Mouse (Mus musculus) subcutaneous adipose tissue, adult 2 months (tissue): Measurements from ENCODE around the gene Gm13762. TPM values are rescaled to one million over a fixed set of nuclear protein-coding genes. Genes with fewer than 3 reads are reported as not detected.

Experiments
- polyA plus RNA-seq: library from polyadenylated mRNA; depleted of rRNA; stranded (reverse); fragments of >200 nt; gene quantifications from 2 replicates; pipeline ENCODE4 v1.2.3, GENCODE M21; 2012; ENCODE audit warnings: low replicate concordance; rRNA removed

The Gm13762 gene
- polyA plus RNA-seq = not detected in 2 replicates

GRCm38 (mm10) chr2:88980181-88980580, at the start of gene Gm13762:
Gene Gm13762 (minus strand): TSS chr2:88980281.

GRCm38 (mm10) chr2:89018240-89018639, 38.2 kb upstream of the Gm13762 start, which contains the start of gene Olfr1216:
Gene Olfr1216 (minus strand): TSS chr2:89018340.

GRCm38 (mm10) chr2:89006873-89007272, 26.8 kb upstream of the Gm13762 start, which contains the start of gene Olfr1215:
Gene Olfr1215 (minus strand): TSS chr2:89006973.

GRCm38 (mm10) chr2:88992553-88992952, 12.5 kb upstream of the Gm13762 start, which contains the start of gene Olfr1214:
Gene Olfr1214 (minus strand): TSS chr2:88992653.

GRCm38 (mm10) chr2:88953669-88954068, 26.4 kb downstream of the Gm13762 start, which contains the start of gene Olfr1212:
Gene Olfr1212 (plus strand): TSS chr2:88953969.

GRCm38 (mm10) chr2:88938011-88938410, 42.1 kb downstream of the Gm13762 start, which contains the start of gene Olfr1211:
Gene Olfr1211 (minus strand): TSS chr2:88938111.

Other genes starting within 250 kb of the Gm13762 start
- gene Olfr1197, start 247.9 kb downstream of the Gm13762 start, polyA plus RNA-seq = not detected in 2 replicates
- gene Olfr1198, start 228.9 kb downstream of the Gm13762 start, polyA plus RNA-seq = not detected in 2 replicates
- gene Olfr1199, start 219.8 kb downstream of the Gm13762 start, polyA plus RNA-seq = not detected in 2 replicates
- not detected in 2 replicates for gene Olfr1200, start 209.8 kb downstream of the Gm13762 start, polyA plus RNA-seq
- gene Olfr1201, start 187.2 kb downstream of the Gm13762 start, polyA plus RNA-seq = not detected in 2 replicates
- not detected in 2 replicates for gene Olfr1202, start 165.8 kb downstream of the Gm13762 start, polyA plus RNA-seq
- not detected in 2 replicates for gene Olfr1205, start 150.5 kb downstream of the Gm13762 start, polyA plus RNA-seq
- gene Olfr1204, start 131.0 kb downstream of the Gm13762 start, polyA plus RNA-seq = not detected in 2 replicates
- gene Olfr1206, start 117.0 kb downstream of the Gm13762 start, polyA plus RNA-seq = not detected in 2 replicates
- not detected in 2 replicates for gene Olfr1208, start 78.0 kb downstream of the Gm13762 start, polyA plus RNA-seq
- gene Olfr1209, start 65.1 kb downstream of the Gm13762 start, polyA plus RNA-seq = not detected in 2 replicates
- gene Olfr1211, start 42.2 kb downstream of the Gm13762 start, polyA plus RNA-seq = not detected in 2 replicates
- not detected in 2 replicates for gene Olfr1212, start 26.3 kb downstream of the Gm13762 start, polyA plus RNA-seq
- not detected in 2 replicates for gene Olfr1214, start 12.4 kb upstream of the Gm13762 start, polyA plus RNA-seq
- not detected in 2 replicates for gene Olfr1215, start 26.7 kb upstream of the Gm13762 start, polyA plus RNA-seq
- gene Olfr1216, start 38.1 kb upstream of the Gm13762 start, polyA plus RNA-seq = not detected in 2 replicates
- not detected in 2 replicates for gene Olfr1217, start 51.8 kb upstream of the Gm13762 start, polyA plus RNA-seq
- gene Olfr1218, start 80.9 kb upstream of the Gm13762 start, polyA plus RNA-seq = not detected in 2 replicates
- gene Olfr1219, start 103.2 kb upstream of the Gm13762 start, polyA plus RNA-seq = not detected in 2 replicates
- gene Olfr1220, start 126.6 kb upstream of the Gm13762 start, polyA plus RNA-seq = not detected in 2 replicates
- not detected in 2 replicates for gene Olfr1221, start 137.0 kb upstream of the Gm13762 start, polyA plus RNA-seq
- not detected in 2 replicates for gene Olfr1222, start 152.8 kb upstream of the Gm13762 start, polyA plus RNA-seq
- gene Olfr1223, start 171.3 kb upstream of the Gm13762 start, polyA plus RNA-seq = not detected in 2 replicates
- gene Olfr1224-ps1, start 183.8 kb upstream of the Gm13762 start, polyA plus RNA-seq = not detected in 2 replicates
- gene Olfr1225, start 194.4 kb upstream of the Gm13762 start, polyA plus RNA-seq = not detected in 2 replicates
- gene Olfr1226, start 219.8 kb upstream of the Gm13762 start, polyA plus RNA-seq = not detected in 2 replicates